Mouse (Mus musculus) urinary bladder, postnatal 36 days (tissue): ENCODE results near the gene Gcn1l1.
"Not testable (repeated sequence)": the region's sequence is repeated elsewhere in the genome, so short reads cannot be mapped to it uniquely, and the experiment has no call there.

Experiments used
- DNase-seq, 2 experiments: peaks; one replicate each; pipeline ENCODE4 v3.0.0; 2022; ENCODE audit warnings: low spot score in 2 of 2, mixed read lengths in 1 of 2

Gcn1l1 gene

GRCm38 (mm10) chr5:115558182-115558794, 6.8 kb upstream of the Gcn1l1 start:
- no peak for DNase-seq

- peak; percentile 100 for DNase-seq
Measured at GRCm38 (mm10) chr5:115559237-115560101, 5.6 kb upstream of the Gcn1l1 start, which contains the start of gene Rplp0. TSS of gene Rplp0 (plus strand) at chr5:115559467.

DNA sequence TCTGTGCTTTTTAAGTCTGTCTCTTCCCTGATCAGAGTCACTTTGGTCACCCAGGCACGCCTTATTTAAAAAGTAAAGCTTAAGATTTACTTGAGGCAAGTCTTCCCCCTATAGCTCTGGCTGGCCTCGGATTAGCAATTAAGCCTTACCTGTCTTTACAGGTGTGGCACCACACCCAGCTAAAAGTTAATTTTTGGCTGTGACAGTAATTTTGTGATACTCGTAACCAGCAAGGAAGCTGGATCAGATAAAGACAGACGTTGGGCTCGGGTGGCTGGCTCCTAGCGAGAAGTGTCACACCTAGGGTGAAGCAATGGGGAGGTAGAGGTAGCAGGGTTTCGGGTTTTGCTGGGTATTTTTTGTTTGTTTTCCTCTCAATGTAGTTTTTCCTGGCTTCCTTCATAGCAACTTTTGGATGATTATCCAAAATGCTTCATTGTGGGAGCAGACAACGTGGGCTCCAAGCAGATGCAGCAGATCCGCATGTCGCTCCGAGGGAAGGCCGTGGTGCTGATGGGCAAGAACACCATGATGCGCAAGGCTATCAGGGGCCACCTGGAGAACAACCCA, 4.6 kb upstream of the Gcn1l1 start:
- DNase-seq: no peak

GRCm38 (mm10) chr5:115563771-115564585, 1.1 kb upstream of the Gcn1l1 start:
- no peak for DNase-seq

DNA sequence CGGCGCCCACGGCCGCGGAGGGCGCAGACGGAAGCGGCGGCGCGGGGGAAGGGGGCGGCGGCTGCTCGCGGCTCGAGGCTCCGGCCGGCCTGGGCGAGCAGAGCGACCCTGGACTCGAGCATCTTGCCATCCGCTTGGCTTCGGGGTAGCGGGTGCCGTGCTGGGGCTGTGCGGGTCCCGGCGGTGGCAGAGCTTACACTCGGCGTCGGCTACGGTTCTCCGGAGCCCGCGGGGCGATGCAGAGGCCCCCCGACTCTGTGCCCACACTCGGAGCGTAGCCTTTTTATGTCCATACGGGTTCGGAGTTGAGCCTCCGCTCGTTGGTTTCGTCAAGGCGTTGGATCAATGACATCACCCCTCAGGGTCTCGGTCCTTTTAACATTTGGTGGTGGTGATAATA, 349 bp downstream of the Gcn1l1 start:
- DNase-seq: no peak

DNA sequence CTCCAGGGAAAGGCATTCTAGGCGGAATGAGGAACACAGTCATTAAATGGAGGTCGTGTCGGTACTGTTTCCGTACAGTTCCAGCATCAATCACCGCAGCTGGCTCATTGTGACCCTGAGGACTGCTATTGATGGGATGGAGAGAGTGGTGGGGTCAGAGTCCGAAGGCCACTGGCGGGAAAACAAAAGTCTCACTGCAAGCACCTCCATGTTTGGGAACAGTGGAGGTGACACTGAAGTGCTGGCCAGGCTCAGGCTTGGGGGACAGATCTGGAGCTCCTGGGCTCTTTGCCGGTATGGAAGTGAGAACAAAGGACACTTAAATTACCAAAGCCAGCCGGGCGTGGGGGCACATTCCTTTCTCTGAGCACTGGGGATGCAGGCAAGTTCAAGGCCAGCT, 3.6 kb downstream of the Gcn1l1 start:
- no peak for DNase-seq

GRCm38 (mm10) chr5:115569308-115569707, 4.3 kb downstream of the Gcn1l1 start:
- DNase-seq: no peak

DNA sequence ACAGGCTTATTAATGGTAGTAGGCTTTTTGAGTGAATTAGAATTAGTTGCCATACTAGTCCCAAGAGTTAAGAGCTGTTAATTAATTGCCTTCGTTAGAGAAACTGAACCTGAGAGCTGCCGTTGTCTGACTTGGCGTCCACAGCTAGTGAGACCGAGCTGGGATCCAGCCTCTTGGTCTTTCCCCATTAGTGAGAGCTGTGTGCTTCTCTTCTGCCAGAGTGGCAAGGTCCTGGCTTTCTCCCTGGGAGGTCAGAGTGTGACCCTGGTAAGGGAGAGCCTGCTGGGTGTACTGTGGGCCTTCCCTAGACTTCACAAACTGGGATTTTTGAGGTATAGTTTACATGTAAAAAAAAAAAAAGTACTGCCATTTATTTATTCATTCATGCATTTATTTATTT, 4.7 kb downstream of the Gcn1l1 start:
- DNase-seq: no peak

DNA sequence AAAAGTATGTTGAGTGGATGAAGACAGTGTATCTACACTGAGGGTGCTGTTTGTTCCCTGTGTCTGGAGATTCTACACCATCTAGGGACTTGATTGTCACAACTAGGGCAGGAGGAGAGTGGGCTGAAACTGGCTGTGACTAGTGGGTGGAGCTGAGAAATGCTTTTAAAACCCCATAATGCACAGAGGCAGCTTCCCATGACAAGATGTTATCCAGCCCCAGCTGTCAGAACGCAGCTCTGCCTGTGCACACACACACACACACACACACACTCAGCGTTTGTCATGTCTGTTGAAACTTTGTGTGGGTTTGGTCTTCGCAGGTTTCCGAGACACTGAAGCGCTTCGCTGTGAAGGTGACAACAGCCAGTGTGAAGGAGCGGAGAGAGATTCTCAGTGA, 6.0 kb downstream of the Gcn1l1 start:
- no peak for DNase-seq

- no peak for DNase-seq
Measured at GRCm38 (mm10) chr5:115572679-115573535, 7.9 kb downstream of the Gcn1l1 start.

DNA sequence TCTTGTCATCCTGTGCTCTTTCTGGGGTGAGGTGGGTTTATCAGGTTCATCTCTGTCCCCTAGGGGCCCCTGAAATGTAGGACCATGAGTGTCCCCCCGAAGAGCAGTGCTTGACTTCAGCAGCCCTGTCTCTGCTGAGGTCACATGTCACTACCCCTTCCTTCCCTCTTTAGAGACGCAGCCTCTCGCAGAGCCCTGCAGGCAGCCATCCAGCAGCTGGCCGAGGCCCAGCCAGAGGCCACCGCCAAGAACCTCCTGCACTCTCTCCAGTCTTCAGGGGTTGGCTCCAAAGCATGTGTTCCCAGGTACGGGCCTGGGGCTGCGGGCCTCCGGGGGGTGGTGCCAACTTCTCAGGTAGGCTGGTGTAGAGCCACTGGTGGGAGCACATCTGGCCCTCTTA, 9.9 kb downstream of the Gcn1l1 start:
- peak; percentile 15 to 42 for DNase-seq

DNA sequence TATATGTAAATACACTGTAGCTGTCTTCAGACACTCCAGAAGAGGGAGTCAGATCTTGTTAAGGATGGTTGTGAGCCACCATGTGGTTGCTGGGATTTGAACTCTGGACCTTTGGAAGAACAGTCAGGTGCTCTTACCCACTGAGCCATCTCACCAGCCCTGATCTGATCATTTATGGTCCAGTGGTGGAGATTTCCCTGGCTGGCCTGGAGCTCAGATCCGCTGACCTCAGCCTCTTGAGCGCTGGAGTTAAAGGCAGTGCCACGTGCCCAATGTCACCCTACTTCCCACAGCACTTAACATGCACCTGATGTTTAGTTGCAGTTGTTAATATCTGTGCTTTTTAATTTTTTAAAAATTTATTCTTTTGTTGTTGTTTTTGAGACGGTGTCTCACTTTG, 12.6 kb downstream of the Gcn1l1 start:
- DNase-seq: not testable (repeated sequence)

GRCm38 (mm10) chr5:115578922-115579321, 13.9 kb downstream of the Gcn1l1 start:
- no peak for DNase-seq

DNA sequence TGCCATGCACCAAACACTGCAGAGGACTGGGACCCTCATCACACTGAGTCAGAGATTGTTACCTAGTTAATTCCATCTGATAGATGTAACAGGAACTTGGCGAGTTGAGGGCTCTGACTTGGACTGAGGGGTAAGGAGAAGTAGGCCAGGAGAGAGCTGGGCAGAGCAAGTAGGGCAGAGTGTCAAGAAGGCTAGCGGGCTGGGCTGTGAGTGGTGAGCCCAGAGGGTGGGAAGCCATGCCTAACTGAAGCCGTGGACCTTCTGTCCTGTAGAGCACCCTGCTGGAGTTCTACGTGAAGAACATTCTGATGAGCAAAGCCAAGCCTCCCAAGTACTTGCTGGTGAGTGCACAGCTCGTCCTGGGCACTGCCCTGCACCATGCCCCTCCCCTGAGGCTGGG, 14.3 kb downstream of the Gcn1l1 start:
- no peak for DNase-seq

DNA sequence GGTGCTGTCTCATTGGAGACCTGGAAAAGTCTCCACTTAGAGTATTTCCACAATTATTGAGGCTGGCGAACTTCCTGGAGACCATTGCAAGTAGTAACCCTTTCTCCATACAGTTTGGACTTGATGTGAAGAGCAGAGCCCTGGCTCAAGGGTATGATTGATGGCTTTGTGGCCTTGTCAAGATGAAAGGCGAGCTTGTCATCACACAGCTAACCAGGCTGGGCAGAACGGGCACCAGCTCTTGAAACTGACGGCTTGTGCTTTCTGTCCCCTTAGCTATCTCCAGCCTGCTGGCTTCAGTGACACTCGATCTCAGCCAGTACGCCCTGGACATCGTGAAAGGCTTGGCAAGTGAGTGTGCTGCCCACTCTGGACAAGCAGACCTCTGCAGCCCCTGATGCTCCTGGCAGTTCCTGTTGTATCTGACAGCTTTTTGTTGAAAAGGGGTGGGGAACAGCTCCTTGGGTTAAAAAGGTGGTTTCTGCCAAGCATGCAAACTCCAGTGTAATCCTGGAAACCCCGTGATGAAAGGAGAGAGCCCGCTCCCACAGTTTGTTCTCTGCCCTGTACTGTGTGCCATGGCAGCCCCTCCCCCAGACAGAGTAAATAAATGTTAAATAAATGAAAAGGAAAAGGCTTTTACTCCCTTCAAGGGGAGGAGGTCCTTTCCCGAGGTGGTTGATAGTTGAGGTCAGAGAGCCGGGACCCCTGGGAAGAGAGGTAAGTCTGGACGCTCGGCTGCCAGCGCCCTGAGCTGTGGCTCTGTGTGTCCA, 15.4 kb downstream of the Gcn1l1 start:
- DNase-seq: no peak

DNA sequence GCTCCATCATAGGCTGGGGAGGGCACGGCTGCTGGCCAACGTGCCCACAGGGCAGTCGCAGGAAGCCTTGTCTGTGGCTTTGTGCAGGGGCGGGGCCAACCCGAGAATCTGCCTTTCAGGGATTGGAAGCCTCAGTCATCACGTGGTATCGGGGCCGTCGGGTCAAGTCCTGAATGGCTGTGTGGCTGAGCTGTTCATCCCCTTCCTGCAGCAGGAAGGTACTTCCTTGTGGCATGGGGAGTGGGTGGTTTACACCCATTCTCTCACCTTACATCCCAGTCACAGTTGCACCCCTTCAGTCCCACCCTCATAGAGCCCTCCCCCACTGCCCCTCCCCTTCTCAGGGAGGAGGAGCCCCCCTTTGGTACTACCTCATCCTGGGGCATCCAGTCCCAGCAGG, 16.6 kb downstream of the Gcn1l1 start:
- no peak for DNase-seq

DNA sequence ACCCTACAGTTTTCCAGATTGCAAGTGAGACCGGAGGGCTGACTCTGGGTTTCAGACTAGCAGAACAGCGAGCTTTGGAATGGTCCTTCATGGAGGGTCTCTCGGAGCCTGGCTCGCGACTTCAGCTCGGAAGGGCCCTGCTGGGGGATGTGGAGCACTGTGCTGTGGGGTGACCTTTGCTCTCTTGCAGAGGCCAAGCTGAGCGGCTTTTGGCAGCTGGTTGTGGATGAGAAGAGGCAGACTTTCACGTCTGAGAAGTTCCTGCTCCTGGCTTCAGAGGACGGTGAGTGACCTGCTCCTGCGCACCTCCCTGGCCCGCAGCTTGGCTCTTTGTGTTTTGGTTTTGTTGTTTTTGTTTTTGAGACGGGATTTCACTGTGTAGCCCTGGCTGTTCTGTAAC, 20.6 kb downstream of the Gcn1l1 start:
- DNase-seq: no peak

DNA sequence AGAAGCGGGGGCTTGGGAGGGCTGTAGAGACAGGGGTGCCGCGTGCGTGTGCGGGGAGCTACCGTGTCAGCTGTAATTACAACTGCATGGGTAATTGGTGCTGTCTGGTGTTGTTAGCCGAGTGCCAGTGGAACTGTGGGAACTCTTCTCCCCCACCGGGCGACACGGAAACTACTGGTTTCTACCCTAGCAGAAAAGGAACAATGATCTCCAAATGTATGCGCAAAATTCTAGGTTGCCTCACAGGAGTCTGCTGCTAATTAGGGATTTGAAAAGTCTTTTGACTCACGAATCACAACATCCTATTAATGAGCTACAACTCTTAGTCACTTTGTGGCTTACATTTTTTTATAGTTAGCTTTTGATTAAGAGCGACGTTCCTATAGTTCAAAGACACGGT, 21.1 kb downstream of the Gcn1l1 start:
- DNase-seq: no peak

DNA sequence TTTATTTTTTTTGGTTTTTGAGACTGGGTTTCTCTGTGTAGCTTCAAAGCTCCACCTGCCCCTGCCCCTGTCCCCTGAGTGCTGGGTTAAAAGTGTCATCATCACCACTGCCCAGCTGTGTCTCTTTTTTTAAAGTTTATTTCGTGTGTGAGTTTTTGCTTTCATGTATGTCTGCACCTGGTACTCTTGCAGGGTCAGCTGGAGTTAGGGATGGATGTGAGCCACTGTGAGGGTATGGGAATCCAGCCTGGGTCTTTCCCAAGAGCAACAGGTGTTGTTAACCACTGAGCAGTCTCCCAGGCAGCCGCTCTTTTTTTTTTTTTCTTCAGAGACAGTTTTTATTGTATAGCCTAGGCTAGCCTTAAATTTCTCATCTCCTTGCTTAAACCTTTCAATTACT, 21.7 kb downstream of the Gcn1l1 start:
- DNase-seq: no peak

DNA sequence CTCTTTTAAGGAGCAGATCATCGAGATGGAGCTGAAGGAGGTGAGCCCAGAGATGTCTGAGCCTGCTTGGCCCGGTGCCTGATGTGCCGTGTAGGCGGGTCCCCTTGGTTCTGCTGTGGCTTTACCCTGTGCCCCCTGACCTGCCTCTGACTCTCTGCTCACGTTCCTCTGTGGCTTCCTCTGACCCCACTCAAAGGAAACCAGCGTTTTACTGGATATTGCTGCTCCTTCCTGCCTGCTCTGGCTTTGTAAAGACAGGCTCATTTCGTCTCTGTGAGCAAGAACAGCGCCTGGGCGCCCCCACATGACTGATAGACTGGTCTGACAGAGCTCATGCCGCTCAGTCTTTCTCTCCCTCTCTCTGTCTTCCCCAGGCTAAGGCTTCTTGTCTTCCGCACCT, 26.0 kb downstream of the Gcn1l1 start:
- no peak for DNase-seq
